Mouse (Mus musculus): ENCODE measurements around the gene Mboat1. TPM values are rescaled to one million over a fixed set of nuclear protein-coding genes. Genes with fewer than 3 reads are reported as not detected.

The Mboat1 gene
- total RNA-seq (2023), result 10 to 100 TPM; 25.0 to 29.0 TPM

GRCm38 (mm10) chr13:30136243-30136922, at the start of gene Mboat1:
Gene Mboat1 (plus strand): TSS chr13:30136489.

Other genes starting within 250 kb of the Mboat1 start
- 1 to 10 TPM; 2.4 to 3.5 TPM for gene E2f3, start 150.4 kb upstream of the Mboat1 start, total RNA-seq (2023)
- not detected for gene Agtr1a, start 200.0 kb downstream of the Mboat1 start, total RNA-seq (2023)